Mouse (Mus musculus) adrenal gland, postnatal 0 days (tissue): ENCODE data around the gene Zfp966. TPM values are rescaled to one million over a fixed set of nuclear protein-coding genes. Genes with fewer than 3 reads are reported as not detected.

ENCODE experiments used
- polyA plus RNA-seq: library from polyadenylated mRNA; unstranded; fragments of >200 nt; fragmentation: Nextera tagmentation; extraction: Ambion mirVana; gene quantifications from 2 replicates; pipeline ENCODE4 v1.2.1, GENCODE M21; 2015

The Zfp966 gene
- 1.3 and 1.6 TPM in 2 replicates for polyA plus RNA-seq

GRCm38 (mm10) chr2:175931000-175931399 is at the start of gene Zfp966:
Gene Zfp966 (minus strand): TSS chr2:175931100.

GRCm38 (mm10) chr2:175965031-175965430 is 34.1 kb upstream of the Zfp966 start, which contains the start of gene Gm2026:
Gene Gm2026 (plus strand): TSS chr2:175965331.

GRCm38 (mm10) chr2:175869024-175869423 is 61.9 kb downstream of the Zfp966 start, which contains the start of gene Gm6710:
Gene Gm6710 (plus strand): TSS chr2:175869219.

Other genes with a start within 250 kb of the Zfp966 start
- gene Zfp969, start 227.5 kb downstream of the Zfp966 start, polyA plus RNA-seq = 89.0 and 205 TPM in 2 replicates
- gene Gm2007, start 189.6 kb downstream of the Zfp966 start, polyA plus RNA-seq = not detected in 2 replicates
- gene Gm14288, start 130.0 kb downstream of the Zfp966 start, polyA plus RNA-seq = 2.6 and 5.7 TPM in 2 replicates
- gene Gm6710, start 61.9 kb downstream of the Zfp966 start, polyA plus RNA-seq = 29.6 and 51.5 TPM in 2 replicates
- gene Gm2026, start 34.2 kb upstream of the Zfp966 start, polyA plus RNA-seq = 19.1 and 28.0 TPM in 2 replicates
- 1.1 TPM in 2 replicates for gene Gm2004, start 218.7 kb upstream of the Zfp966 start, polyA plus RNA-seq